In genomic region chr7:101349861-101350260, GRCm38 (mm10) we compare ENCODE assay signal across 8 mouse cellular contexts. TPM values are rescaled to one million over a fixed set of nuclear protein-coding genes. Genes with fewer than 3 reads are reported as not detected.
A peak's percentile ranks its signal among the peaks of the same experiment; 100 is the strongest.
DNase-seq lines count a peak whose midpoint lies in the region; ATAC-seq and TF ChIP-seq lines count a peak whose summit lies in the region.

No protein-coding gene starts in this region.

- no peak for TF ChIP-seq POLR2A in thymus, adult 2 months (IDR thresholded peaks at IDR 0.05; ENCODE audit: control insufficient read depth, extremely low read depth, insufficient read depth, low read length, poor library complexity)

- H3K4me1 ChIP-seq in megakaryocyte, embryonic 14.5 days, result peaks cover 90% of the 10 kb centered on the region
- peaks cover 62% of the 10 kb centered on the region for H3K4me1 ChIP-seq in limb, embryonic 10.5 days
- H3K4me1 ChIP-seq in thymus, adult 2 months (replicated peaks; ENCODE audit: control insufficient read depth, insufficient read depth, low read length), result peaks cover 46% of the 10 kb centered on the region

- DNase-seq in frontal cortex, adult 2 months (ENCODE audit: extremely low spot score in 1 of 2, low spot score in 1 of 2), result peak; percentile 45 to 58
- DNase-seq in limb, embryonic 10.5 days (ENCODE audit: low spot score), result no peak
- DNase-seq in right cerebral cortex, postnatal 14 days, result peak; percentile 56
- no peak for DNase-seq in gastrocnemius, postnatal 10 days
- DNase-seq in thymus, postnatal 25 days, result no peak
- DNase-seq in thymus, adult 2 months, result no peak

- peak overlapping the region; percentile 96 for H3K4me3 ChIP-seq in megakaryocyte, embryonic 14.5 days (replicated peaks)
- peak overlapping the region; percentile 67; the same call in 1 of the 2 replicates for H3K4me3 ChIP-seq in limb, embryonic 10.5 days
- no peak overlapping the region for H3K4me3 ChIP-seq in thymus, adult 2 months (ENCODE audit: control insufficient read depth, insufficient read depth, low read length)

- no peaks in the 10 kb centered on the region for H3K9me3 ChIP-seq in megakaryocyte, embryonic 14.5 days
- no peaks in the 10 kb centered on the region for H3K9me3 ChIP-seq in limb, embryonic 10.5 days (replicated peaks)

- peaks cover 73% of the 10 kb centered on the region for H3K36me3 ChIP-seq in megakaryocyte, embryonic 14.5 days (replicated peaks; ENCODE audit: low read length)
- no peaks in the 10 kb centered on the region for H3K36me3 ChIP-seq in limb, embryonic 10.5 days
- no peaks in the 10 kb centered on the region for H3K36me3 ChIP-seq in thymus, adult 2 months (ENCODE audit: control insufficient read depth, insufficient read depth, low read length)

- TF ChIP-seq CTCF in thymus, adult 2 months (IDR thresholded peaks at IDR 0.05; ENCODE audit: borderline replicate concordance, control insufficient read depth, extremely low read depth, insufficient read depth, low read length, poor library complexity), result no peak

- WGBS in limb, embryonic 10.5 days, result 51% methylated on average over 2 of the region's 2 CpGs
- WGBS in thymus, adult 2 months, result 90% methylated on average over 2 of the region's 2 CpGs

- no peak for ATAC-seq in megakaryocyte, adult 5-6 weeks (ENCODE audit: poor library complexity, severe bottlenecking)

- H3K27ac ChIP-seq in limb, embryonic 10.5 days, result peak overlapping the region; percentile 44; the same call in 1 of the 2 replicates
- H3K27ac ChIP-seq in thymus, adult 2 months (ENCODE audit: control insufficient read depth, insufficient read depth, low read length), result no peak overlapping the region

- H3K27me3 ChIP-seq in megakaryocyte, embryonic 14.5 days (replicated peaks), result no peaks in the 10 kb centered on the region
- H3K27me3 ChIP-seq in limb, embryonic 10.5 days (ENCODE audit: low read depth, poor library complexity, severe bottlenecking), result peaks cover 44% of the 10 kb centered on the region
- no peaks in the 10 kb centered on the region for H3K27me3 ChIP-seq in thymus, adult 2 months (ENCODE audit: control insufficient read depth, insufficient read depth, low read length)

RNA-seq across cellular contexts. Expression of gene Arap1, which starts 2.0 kb away (rescaled TPM):
- 143 and 148 TPM in 2 replicates for polyA plus RNA-seq in megakaryocyte, embryonic 14.5 days (2012; ENCODE audit: insufficient read depth, low replicate concordance)
- 141 and 152 TPM in 2 replicates for total RNA-seq in megakaryocyte, adult 5-6 weeks (2015)
- 211 and 245 TPM in 2 replicates for total RNA-seq in megakaryocyte, adult 5-6 weeks (2017)
- 19.5 and 20.2 TPM in 2 replicates for polyA plus RNA-seq in frontal cortex, adult 2 months (2012; rRNA removed)
- polyA plus RNA-seq in limb, embryonic 10.5 days (2016; fragmentation: Nextera tagmentation; extraction: Ambion mirVana), result 13.1 and 20.5 TPM in 2 replicates
- total RNA-seq in gastrocnemius, postnatal 10 days (2021), result 10 to 100 TPM; 23.1 to 32.4 TPM
- polyA plus RNA-seq in thymus, adult 2 months (2012; rRNA removed), result 190 and 225 TPM in 2 replicates

RNA-seq across cellular contexts. Expression of gene Stard10, which starts 33.0 kb away (rescaled TPM):
- 236 and 315 TPM in 2 replicates for polyA plus RNA-seq in megakaryocyte, embryonic 14.5 days (2012; ENCODE audit: insufficient read depth, low replicate concordance)
- total RNA-seq in megakaryocyte, adult 5-6 weeks (2015), result 22.3 and 23.9 TPM in 2 replicates
- total RNA-seq in megakaryocyte, adult 5-6 weeks (2017), result 8.2 and 8.4 TPM in 2 replicates
- 99.4 and 108 TPM in 2 replicates for polyA plus RNA-seq in frontal cortex, adult 2 months (2012; rRNA removed)
- polyA plus RNA-seq in limb, embryonic 10.5 days (2016; fragmentation: Nextera tagmentation; extraction: Ambion mirVana), result 10.1 and 11.7 TPM in 2 replicates
- 10 to 100 TPM; 16.0 to 16.3 TPM for total RNA-seq in gastrocnemius, postnatal 10 days (2021)
- 25.4 and 31.4 TPM in 2 replicates for polyA plus RNA-seq in thymus, adult 2 months (2012; rRNA removed)

RNA-seq across cellular contexts. Expression of gene Atg16l2, which starts 47.8 kb away (rescaled TPM):
- polyA plus RNA-seq in megakaryocyte, embryonic 14.5 days (2012; ENCODE audit: insufficient read depth, low replicate concordance), result 3.2 and 7.8 TPM in 2 replicates
- 16.2 and 20.2 TPM in 2 replicates for total RNA-seq in megakaryocyte, adult 5-6 weeks (2015)
- total RNA-seq in megakaryocyte, adult 5-6 weeks (2017), result 9.9 and 15.3 TPM in 2 replicates
- 59.2 and 67.4 TPM in 2 replicates for polyA plus RNA-seq in frontal cortex, adult 2 months (2012; rRNA removed)
- 19.6 and 23.0 TPM in 2 replicates for polyA plus RNA-seq in limb, embryonic 10.5 days (2016; fragmentation: Nextera tagmentation; extraction: Ambion mirVana)
- total RNA-seq in gastrocnemius, postnatal 10 days (2021), result 10 to 100 TPM in 1 of 2 experiments, 1 to 10 TPM in 1; 5.4 to 10.0 TPM
- polyA plus RNA-seq in thymus, adult 2 months (2012; rRNA removed), result 76.9 and 89.9 TPM in 2 replicates

Comparison
In these comparisons a context has a peak if more than half of its experiments do, and no peak if none do; other contexts are left out.
1. DNase-seq: peak in frontal cortex, adult 2 months (2 of 2) and right cerebral cortex, postnatal 14 days (single experiment); none in limb, embryonic 10.5 days (single experiment), gastrocnemius, postnatal 10 days (single experiment), thymus, postnatal 25 days (single experiment) and thymus, adult 2 months (single experiment).